Mouse (Mus musculus): ENCODE measurements at regions not wholly inside any gene's neighbourhood (a gene's known extent, or its start where the extent isn't known, plus 50 kb on each side); places are given as distances from the start of the nearest gene placed in this dataset.
A peak's percentile ranks its signal among the peaks of the same experiment; 100 is the strongest.

DNA sequence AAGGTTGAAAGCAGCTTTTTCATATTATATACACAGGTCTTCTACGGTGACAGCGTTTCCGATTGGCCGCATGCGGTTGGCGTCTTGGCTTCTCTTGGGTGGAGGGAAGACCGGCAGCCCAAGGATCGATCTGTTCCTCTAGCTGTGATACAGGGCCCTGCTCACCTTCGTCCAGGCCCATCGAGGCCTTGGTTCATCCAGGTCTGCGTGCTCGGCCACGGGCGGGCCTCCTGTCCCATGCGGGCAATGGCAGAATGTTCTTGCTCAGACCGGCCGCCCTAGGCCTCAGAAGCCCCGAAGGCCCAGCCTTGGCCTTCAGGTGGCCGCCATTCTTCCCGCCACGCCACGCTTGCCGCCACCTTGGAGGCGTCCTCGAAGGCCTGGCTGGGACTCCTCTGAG is 194.4 kb upstream of the Ppp6c start:
- no peak for DNase-seq (ENCODE audit: low spot score)

DNA sequence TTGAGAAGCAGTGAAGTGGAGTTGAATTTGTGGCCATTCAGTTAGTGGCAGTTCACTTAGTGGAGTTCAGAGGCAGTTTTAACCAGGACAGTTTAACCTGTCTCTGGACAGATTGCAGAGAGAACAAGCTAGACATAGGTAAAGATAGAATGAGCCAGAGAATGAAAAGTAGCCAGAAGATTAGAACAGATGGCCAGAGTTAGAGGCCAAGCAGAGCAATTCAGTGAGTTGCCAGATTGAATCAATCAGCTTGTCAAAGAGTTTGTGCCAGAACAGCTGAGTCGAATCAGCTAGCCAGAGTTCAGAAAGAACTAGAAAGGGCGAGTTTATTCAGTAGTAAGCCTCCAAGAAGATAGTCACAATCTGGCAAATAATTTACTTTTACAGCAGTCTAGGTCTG is 174.1 kb upstream of the Ppp6c start:
- no peak for DNase-seq (ENCODE audit: low spot score)

DNA sequence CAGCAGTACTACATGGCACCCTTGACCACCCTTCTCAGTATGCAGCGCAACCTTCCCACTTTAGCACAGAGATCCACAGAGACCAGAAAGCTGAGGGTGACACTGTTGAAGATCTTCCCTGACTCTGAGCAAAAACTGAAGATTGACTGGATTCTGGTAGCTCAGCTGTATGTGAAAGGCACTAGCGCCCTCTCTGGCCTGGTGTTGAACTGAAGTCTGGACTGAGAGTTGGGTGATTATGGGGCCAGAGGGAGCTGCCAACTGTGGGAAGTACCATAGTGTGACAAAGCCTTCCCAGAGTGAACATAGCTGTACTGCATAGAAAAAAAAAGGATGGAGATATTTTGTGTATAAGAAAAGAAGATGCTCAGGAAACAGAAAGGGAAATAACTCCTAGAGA is 173.3 kb upstream of the Ppp6c start:
- DNase-seq (ENCODE audit: low spot score) = no peak

DNA sequence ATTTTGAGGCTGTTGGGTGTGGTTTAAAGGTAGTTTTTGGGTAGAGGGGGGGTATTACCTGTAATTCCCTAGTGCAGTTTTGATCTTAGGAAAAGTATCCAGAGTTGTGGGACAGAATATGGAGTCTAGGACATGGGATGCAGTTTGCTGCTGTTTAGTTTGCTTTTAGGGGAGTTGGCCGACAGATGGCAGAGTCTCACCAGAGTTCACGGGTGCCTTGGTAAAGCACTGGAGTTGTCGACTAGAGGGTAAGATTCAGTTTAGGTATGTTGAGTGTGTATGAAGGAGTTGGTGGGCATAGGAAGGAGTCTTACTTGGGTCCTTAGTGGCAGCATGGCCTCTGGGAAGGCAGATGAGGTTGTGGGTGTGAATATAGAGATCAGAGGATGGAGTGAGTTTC is 168.4 kb upstream of the Ppp6c start:
- no peak for DNase-seq (ENCODE audit: low spot score)

DNA sequence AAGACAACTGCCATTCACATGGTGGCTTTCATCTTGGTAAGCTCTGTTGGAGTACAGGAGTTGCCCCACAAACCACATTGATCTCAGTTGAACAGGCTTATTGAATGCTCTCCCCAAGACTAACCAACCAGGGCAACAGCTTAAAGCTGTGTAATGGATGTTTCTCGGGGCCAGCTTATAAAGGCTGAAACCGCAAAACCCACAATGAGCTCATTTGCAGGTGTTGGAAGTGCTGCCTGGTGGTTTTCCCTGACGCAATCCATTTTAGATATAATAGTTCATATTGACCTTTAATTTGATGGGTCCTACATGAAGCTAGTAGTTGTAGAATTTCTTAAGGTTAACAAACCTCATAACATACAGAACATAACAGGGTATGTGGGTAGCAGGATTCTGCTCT is 151.0 kb upstream of the Ppp6c start:
- no peak for DNase-seq (ENCODE audit: low spot score)

DNA sequence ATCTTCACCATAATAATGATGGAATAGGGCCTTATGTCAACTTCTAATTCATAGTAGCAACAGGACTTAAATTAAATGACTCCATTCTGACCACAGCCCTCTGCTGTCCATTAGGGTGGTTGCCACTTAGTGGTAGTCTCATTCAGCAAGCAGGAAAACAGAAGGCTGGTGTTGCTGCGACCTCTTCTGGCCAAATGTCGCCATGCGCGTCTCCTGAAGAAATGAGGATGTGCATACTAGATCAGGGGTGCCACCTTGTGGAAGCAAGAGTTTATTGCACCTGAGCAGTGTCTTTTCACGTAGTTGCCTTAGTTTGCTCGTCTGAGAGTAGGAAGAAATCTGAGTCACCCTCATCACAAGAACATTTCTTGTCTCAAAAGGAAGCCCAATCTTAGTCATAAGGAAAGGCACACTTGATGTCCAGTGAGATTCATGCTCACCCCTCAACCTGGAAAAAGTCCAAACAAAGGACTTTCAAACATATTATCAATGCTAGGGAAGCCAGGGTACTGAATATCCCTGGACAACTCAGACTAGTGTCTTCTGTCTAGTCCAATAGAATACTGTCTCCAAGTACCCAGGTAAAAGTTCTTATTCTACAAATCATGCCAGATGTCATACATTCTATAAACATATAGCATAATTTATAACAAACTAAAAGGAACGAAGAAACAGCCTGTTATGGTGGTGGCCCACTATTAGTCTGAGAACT is 147.0 kb upstream of the Ppp6c start:
- DNase-seq (ENCODE audit: low spot score) = peak; percentile 93

DNA sequence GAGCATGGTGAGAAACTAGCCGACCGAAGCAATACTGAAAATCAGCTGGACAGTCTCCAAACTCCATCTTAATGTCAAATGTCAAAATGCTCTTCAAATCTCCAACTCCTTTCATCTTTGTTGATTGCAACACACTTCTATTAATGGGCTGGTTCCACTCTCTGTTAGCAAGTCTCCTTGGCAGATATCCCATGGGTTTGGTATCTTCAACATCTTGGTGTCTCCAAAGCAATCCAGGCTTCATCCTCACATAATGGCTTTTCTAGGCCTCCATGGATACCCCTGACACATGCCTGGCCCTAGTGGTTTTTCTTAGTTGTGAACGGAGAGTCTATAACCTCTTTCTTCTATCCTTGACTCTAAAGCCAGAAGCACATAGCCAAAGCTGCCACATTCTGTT is 118.0 kb upstream of the Ppp6c start:
- no peak for DNase-seq (ENCODE audit: low spot score)

DNA sequence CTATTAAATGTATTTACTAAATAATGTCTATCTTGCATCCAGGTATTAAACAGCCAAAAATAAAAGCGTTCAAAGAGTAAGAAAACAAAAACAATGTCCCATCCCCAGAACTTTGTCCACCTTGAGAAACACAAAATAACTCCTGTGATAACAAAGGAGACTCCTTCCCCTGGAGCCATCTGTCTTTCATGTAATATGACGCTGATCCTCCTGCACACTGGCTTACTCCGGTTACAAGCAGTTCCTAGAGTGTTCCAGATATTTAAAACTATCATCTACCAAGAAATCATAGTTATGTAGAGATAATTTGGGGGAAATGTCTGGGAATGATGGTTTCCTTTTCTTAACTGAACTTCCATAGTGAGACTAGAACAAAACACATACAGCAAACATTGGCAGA is 114.2 kb upstream of the Ppp6c start:
- no peak for DNase-seq (ENCODE audit: low spot score)

DNA sequence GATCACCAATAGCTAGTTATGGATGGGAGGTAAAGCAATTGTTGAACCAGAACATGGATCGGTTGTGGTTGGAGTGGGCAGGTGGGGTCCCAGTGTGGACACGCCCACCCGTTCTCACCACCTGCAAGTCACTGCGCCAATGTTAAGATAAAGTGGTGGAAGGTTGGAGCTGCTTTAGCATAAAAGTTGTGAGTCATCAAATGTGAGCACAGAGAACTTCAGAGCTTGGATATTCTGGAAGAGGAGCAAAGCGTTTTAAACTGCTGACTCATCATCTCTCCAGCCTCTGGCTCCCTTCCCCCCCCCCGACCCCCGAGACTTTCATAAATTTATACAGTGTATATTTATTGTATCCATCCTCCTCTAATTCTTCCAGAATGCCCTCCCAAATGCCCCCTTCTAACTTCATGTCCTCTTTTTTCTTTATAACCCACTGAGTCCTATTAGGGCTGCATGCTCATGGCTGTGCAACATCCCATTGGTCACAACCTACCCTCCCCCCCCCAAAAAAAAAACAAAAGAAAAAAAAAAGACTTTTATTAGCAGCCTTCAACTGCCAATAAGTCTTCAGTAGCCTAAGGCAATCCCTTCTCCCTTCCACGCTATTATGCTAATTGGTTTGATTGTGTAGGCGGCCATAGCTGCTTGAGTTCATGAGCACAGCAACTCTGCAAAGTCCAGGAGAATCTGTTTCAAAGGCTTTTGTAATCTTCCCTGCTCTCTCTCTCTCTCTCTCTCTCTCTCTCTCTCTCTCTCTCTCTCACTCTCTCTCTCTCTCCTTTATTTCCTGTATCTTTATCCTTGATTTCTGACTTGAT is 112.8 kb upstream of the Ppp6c start:
- no peak for DNase-seq (ENCODE audit: low spot score)

DNA sequence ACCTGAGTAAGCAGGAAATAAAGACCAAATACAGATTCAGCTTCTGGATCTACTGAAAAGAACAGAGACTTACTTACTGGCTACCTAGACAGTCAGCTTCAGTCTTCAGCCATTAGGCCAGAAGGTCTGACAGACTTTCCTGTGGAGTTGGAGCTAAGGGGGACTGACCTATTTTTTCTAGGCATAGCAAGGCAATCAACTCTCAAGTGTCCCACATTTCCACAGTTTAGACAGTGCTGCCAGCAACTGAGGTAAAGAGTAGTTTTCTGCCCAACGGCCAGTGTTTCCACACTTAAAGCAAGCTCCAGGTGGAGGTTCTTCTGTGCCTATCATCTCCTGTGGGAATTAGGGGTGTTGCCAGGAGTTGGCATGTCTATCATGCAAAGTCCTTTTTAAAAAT is 111.3 kb upstream of the Ppp6c start:
- DNase-seq (ENCODE audit: low spot score) = no peak

DNA sequence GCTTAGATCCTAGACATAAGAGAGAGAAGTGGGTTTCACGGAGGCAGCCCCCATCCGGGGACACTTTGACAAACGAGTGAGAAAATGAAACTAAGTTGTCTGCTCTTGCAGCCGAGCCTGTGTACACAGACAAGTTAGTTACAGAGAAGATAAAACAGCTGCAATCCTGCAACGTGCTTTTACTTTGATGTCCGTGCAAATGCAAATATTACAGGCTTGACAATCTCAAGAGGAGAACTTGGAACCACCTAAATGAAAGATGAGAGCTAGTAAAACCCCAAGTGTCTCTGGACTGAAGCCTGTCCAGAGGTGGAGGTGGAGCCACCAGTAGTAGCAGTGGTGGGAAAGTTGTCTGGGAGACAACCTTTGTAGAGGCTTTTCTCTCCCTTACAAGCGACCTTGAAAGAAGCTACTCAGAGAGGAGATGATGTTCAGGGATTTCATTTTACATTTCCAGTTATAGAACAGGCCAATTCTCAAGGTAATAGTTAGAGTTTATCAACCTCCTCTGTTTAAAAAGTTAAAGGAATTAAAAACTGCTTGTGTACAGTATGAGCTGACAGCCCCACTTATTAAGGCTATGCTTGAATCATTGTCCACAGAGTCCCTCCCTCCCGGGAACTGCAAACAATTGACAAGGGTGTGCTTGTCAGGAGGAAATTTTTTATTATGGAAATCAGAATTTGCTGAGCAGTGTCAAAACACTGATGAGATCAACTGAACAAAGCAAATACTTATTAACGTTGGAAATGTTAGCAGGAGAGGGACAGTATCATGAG is 99.7 kb upstream of the Ppp6c start:
- peak; percentile 64 for DNase-seq (ENCODE audit: low spot score)

DNA sequence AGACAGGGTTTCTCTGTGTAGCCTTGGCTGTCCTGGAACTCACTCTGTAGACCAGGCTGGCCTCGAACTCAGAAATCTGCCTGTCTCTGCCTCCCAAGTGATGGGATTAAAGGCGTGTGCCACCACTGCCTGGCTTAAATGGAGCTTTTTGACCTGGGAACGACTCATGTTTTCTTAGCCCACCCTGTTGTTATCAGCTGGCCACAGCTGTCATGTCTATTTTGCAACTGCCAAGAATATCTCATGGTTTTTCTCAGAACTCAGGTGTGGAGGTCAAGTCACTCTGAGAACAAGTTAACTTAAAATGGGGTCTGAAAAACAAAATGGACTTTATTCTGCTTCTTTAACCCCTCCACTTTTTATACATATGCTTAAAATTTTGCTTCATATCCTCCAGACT is 98.9 kb upstream of the Ppp6c start:
- DNase-seq (ENCODE audit: low spot score) = peak; percentile 89

DNA sequence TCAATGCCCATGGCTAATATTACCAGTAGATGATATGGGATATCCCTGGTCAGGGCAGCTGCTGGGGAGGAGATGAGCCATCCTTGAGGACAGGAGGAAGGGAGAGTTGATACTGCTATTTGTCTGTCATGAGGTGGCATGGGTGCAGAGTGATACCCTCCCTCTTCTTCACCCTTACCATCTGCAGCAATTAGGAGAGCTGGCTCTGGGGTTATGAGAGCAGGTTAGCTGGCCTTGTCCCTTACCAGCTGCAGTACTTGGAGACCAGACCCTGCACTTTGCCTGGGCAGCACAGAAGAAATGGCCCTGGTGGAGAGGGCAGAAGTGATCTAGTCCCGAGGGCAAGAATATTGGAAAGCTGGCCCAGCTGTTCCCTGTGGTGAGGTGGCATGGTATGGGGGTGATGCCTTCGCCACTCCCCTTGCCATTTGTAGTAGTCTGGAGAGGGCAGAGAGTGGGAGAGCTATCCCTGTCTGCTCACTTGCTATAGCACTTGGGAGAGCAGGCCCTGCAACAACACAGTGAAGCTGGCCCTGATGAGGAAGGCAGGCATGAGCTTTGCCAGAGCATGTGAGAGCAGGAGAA is 73.6 kb upstream of the Ppp6c start:
- no peak for DNase-seq (ENCODE audit: low spot score)

DNA sequence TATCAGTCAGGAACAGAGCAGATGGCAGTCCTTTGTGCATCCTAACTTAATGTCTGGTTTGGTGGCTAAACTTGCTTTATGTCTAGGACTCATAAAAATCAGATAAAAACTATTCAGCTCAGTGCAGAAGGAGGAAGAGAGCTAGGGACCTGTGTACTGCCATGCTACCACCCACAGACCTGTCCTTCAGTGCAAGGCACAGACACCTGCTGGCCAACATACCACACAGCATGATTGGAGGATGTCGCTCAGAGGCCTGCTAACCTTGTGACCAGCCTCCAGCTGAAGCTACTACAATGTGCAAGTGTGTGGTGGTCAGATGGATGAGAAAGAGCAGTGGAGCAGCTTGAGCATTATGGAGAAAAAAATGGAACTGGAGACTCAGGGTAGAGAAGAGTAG is 73.0 kb upstream of the Ppp6c start:
- DNase-seq (ENCODE audit: low spot score) = no peak

DNA sequence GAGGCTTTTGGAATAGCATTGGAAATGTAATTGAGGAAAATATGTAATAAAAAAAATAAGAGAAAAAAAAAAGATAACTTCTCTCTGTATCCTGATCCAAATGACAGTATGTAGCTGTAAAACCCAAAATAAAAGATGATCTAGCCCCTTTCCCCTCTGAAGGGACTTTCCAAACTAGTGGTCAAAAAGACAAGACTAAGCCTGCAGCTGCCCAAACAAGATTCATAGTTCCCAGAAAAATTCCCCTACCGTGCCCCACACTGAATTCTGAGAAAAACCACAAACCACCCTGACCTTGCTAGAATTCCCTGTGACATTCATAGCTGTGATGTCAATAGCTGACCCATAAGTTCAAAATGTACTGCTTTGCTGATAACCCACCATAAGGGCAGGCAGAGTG is 69.2 kb upstream of the Ppp6c start:
- DNase-seq (ENCODE audit: low spot score) = no peak

DNA sequence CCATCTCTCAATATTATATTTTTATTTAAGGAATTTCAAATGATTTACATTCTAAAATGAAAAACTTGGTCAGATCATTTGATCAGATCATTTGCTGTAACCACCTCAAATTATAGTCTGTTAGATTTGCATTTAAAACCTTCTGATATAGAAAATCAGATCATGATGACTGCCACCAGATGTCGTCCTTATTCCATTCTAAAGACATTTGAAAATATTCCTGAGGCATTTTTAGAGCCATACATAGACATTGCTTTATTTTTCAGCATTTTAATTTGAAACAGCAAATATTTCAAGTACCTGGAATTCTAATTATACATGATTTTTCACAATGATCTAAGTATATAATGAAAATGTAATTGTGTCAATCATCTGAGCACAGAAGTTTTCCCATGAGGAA is 52.0 kb upstream of the Ppp6c start:
- peak; percentile 8 for DNase-seq (ENCODE audit: low spot score)
